Mouse (Mus musculus) liver, embryonic 11.5 days (tissue): ENCODE data around the gene Hpcal1. TPM values are rescaled to one million over a fixed set of nuclear protein-coding genes. Genes with fewer than 3 reads are reported as not detected.

Source experiments
- polyA plus RNA-seq: library from polyadenylated mRNA; unstranded; fragments of >200 nt; fragmentation: Nextera tagmentation; extraction: Ambion mirVana; gene quantifications from 2 replicates; pipeline ENCODE4 v1.2.1, GENCODE M21; 2014

Hpcal1 gene
- polyA plus RNA-seq, 1 experiment from 2014 or later = 30.2 TPM

Other genes with a start within 250 kb of the Hpcal1 start
- 446 and 497 TPM in 2 replicates for gene Odc1, start 146.1 kb upstream of the Hpcal1 start, polyA plus RNA-seq